Mouse (Mus musculus): Measurements from ENCODE around the gene Eif3f.

Gene Eif3f

GRCm38 (mm10) chr7:108972273-108972672 is 38.1 kb downstream of the Eif3f start:
- DNase-seq = no peak

GRCm38 (mm10) chr7:108985934-108986708 is 51.9 kb downstream of the Eif3f start:
- DNase-seq = no peak

GRCm38 (mm10) chr7:108991207-108991606 is 57.0 kb downstream of the Eif3f start:
- no peak for DNase-seq
